Mouse (Mus musculus) embryo, embryonic 9.5 days (tissue): Measurements from ENCODE around the gene Psmb8.

ENCODE experiments used
- DNase-seq: peaks from one replicate; pipeline ENCODE4 v3.0.0-alpha.2; 2017; ENCODE audit errors: extremely low spot score

Gene Psmb8

GRCm38 (mm10) chr17:34193468-34193867 is 4.1 kb upstream of the Psmb8 start:
- DNase-seq: no peak

DNA sequence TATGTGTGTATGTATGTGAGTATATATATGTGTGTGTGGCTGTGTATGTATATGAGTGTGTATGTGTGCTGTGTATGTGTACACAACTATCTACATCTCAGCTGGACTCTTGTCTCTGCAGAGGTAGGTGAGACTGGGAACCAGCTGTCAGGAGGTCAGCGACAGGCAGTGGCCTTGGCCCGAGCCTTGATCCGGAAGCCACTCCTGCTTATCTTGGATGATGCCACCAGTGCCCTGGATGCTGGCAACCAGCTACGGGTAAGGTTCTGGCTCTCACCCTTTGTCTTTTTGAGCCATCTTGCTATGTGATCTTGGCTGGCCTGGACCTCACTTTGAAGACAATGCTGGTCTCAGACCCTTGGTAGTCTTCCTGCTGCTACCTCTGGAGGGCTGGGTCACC is 2.8 kb upstream of the Psmb8 start:
- DNase-seq: no peak

DNA sequence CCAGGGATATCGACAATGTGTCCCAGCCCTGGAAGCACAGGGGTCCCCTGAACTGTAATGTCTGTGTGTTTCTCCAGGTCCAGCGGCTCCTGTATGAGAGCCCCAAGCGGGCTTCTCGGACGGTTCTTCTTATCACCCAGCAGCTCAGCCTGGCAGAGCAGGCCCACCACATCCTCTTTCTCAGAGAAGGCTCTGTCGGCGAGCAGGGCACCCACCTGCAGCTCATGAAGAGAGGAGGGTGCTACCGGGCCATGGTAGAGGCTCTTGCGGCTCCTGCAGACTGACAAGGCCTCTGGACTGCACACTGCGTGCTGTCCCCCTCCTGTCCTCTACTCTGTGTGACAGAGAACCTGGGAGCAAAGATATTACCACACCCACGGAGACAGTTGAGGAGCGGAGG is 1.0 kb upstream of the Psmb8 start:
- DNase-seq: no peak

- no peak for DNase-seq
Observed at GRCm38 (mm10) chr17:34197904-34198520, 491 bp downstream of the Psmb8 start.

DNA sequence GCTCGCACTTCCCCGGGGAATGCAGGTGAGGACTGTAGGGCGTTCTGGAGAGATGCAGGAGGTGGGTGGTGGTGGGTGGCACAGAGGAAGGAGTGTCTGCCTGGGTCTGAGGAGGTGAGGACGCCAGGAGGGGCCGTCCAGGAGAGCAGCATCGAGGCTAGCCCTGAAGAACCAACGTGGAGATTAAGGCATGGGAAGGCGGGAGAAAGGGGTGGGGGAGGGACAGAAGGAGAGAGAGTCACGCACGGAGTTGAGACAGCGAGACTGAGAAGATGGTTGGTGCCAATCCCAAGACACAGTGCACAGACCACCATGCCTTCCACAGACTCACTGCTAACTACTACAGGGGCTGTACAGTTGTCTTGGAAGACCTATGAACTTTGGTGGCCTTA is 996 bp downstream of the Psmb8 start:
- no peak for DNase-seq

GRCm38 (mm10) chr17:34199050-34199619 is 1.6 kb downstream of the Psmb8 start:
- DNase-seq: no peak

DNA sequence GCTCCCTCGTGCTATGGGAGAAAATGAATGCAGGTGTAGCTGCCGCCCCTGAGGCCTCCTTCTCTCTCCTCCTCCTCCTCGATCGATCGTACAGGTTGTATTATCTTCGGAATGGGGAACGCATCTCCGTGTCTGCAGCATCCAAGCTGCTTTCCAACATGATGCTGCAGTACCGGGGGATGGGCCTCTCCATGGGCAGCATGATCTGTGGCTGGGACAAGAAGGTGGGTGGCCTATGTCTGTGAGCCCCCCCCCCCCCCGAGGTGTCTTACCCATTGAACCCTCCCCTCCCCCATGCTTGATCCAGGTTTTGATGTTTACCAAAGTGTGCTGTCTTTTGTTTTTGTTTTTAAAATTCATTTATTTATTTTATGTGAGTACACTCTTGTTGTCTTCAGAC is 2.5 kb downstream of the Psmb8 start:
- DNase-seq: no peak

- DNase-seq: no peak
Observed at GRCm38 (mm10) chr17:34200772-34201505, 3.4 kb downstream of the Psmb8 start.

DNA sequence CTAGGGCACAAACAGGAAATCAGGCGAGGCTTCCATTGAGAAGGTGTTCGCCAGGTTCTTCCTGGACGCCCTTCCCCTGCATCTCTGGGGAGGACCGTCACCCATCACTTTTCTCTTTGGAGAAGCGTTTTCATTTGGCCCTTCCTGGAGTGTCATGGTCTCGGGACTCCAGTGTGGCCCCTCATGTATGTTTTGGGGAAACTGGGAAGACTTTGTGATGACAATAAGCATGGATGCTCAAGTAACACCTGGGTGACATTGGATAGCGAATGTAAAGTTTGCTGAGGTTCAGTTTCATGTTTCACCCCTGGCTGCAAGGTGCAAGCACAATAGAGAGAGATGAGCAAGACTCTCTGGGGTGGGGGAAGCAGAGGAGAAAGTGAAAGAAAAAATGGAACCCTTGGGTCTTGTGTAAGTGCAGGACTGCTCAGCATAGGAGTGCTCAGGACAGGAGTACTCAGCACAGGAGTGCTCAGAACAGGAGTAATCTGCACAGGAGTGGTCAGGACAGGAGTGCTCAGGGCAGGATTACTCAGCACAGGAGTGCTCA is 4.1 kb downstream of the Psmb8 start:
- no peak for DNase-seq

- no peak for DNase-seq
Observed at GRCm38 (mm10) chr17:34202760-34203442, 5.4 kb downstream of the Psmb8 start.

DNA sequence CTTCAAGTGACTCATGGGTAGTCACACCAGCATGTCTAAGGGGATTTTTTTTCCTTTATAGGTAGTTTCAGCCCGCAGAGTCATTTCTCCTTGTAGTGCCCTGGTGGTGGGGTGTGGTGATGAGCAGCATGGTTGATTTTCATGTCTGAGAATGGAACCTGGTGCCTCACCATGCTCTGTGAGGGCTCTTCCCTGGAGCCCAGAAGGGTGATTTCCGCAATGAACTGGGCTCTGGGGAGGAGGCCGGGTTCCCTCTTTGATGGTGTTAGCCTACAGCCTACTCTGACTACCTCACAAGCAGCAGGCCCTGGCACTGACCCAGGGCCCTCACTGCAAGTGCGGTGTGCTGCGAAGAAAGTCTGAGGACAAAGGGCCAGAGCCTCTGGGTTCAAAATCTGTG is 5.9 kb downstream of the Psmb8 start, which contains the start of gene Tap2:
Gene Tap2, plus strand, starts transcription at position 84 of the 400 bp plus-strand sequence.
- no peak for DNase-seq

DNA sequence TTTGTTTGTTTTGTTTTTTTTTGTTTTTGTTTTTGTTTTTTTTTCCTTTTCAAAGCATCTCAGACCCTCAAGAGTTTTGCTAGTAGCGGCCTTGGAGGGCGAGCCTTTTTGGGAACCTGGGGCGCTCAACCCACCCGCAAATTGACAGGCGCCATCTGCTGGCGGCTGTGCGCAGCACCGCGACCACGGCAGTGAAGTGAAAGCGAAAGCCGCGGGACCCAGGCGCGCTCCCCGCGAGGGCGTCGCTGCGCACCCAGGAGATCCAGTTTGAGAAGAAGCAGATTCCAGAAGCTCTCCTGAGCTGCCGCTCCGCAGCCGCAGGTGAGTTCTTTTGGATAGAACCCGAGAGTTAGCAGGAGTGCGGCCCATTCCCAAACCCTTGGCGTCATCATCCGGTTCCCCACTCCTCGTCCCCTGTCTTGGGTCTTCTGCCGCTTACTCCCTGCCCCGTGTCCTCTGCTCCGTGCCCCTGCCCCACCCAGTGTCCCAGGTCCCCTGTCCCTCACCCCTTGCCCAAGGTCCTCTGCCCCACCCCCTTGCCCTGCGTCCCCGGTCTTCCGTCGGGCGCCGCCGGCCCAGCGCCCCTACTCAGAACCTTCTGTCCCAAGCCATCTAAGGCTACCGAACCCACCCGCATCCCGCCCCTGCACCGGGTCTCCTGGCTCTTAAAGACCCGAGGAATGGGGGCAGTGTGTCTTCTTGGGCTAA is 6.9 kb downstream of the Psmb8 start:
- DNase-seq: peak; percentile 70

DNA sequence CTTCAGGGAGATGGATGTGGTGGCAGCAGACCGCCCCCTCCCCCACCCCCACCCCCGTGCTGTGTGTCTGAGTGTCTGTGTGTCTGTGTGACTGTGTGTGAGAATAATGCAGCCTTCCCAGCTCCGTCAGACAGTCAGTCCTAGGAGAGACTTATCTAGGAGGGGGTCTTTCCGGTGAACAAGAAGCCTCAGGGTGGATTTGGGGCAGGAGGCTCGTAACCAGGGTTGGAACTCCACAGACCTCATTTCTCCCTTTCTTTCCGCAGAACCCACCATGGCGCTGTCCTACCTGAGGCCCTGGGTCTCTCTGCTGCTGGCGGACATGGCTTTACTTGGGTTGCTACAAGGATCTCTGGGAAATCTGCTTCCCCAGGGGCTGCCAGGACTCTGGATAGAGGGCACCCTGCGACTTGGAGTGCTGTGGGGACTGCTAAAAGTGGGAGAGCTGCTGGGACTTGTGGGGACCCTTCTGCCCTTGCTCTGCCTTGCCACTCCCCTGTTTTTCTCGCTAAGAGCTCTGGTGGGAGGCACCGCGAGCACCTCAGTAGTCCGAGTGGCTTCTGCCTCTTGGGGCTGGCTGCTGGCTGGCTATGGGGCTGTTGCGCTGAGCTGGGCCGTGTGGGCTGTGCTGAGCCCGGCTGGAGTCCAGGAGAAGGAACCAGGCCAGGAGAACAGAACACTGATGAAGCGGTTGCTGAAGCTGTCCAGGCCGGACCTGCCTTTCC is 7.7 kb downstream of the Psmb8 start:
- no peak for DNase-seq

DNA sequence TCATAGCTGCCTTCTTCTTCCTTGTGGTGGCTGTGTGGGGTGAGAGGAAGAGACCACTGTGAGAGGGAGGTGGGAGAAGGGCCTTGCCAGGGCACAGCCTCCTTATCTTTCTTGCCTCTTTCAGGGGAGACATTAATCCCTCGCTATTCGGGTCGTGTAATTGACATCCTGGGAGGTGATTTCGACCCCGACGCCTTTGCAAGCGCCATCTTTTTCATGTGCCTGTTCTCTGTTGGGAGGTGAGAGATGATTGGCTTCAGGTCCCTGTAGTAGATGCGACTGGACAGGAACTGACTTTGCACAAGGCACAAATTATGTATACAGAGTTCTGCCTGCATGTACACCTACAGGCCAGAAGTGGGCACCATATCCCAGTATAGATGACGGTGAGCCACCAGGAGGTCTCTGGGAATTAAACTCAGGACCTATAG is 8.2 kb downstream of the Psmb8 start:
- no peak for DNase-seq

DNA sequence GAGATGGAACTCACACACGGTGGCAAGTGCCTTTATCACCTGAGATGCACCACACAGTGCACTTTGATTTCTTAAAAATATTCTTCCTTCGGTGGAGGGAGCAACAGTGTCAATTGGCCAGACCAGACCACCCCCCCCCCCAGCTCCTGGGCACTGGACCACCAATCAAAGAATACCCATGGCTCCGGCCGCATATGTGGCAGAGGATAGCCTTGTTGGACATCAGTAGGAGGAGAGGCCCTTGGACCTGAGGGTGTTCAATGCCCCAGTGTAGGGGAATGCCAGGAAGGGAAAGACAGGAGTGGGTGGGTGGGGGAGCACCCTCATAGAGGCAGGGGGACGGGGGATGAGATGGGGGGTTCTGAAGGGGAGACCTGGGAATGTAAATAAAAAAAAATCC is 9.2 kb downstream of the Psmb8 start:
- DNase-seq: no peak

GRCm38 (mm10) chr17:34207456-34207855 is 9.9 kb downstream of the Psmb8 start:
- DNase-seq: no peak

DNA sequence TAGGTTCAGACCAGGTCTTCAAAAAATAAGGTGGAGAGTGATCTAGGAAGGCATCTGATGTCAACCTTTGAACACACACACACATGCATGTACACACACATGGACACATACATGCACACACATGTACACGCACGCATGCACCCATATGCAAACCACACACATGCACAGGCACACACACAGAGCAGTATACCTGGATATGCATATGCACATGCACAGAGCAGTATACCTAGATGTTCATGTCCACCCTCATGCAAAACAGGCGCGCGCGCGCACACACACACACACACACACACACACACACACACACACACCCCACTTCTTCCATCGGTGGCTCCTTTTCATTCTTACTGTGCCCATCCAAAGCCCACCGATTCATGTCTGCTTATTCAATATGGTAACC is 10.3 kb downstream of the Psmb8 start:
- DNase-seq: no peak

GRCm38 (mm10) chr17:34208421-34208820 is 10.9 kb downstream of the Psmb8 start:
- DNase-seq: no peak

DNA sequence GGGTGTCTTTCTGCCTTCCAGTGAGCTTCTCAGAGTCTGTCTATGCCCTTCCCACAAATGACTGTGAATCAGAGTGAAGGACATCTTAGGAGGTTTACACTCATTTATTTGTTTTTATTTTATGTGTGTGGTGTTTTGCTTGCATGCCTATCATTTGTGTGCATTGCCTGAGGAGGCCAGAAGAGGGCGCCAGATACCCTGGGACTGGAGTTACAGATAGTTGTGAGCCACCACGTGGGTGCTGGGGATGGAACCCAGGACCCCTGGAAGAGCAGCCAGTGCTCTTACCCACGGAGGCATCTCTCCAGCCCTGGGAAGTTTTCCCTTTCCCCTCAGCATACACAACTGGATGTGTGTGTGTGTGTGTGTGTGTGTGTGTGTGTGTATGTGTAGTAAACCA is 12.2 kb downstream of the Psmb8 start:
- no peak for DNase-seq

- DNase-seq: no peak
Observed at GRCm38 (mm10) chr17:34210599-34210998, 13.1 kb downstream of the Psmb8 start.

GRCm38 (mm10) chr17:34211746-34212365 is 14.3 kb downstream of the Psmb8 start:
- no peak for DNase-seq
